Mouse (Mus musculus) C2C12 (cell line): ENCODE data around the gene Fap.

Source experiments
- CEBPB ChIP-seq: IDR thresholded peaks from one replicate; pipeline ENCODE4 v1.6.1; 2011; ENCODE audit warnings: low read depth, mild to moderate bottlenecking, control low read depth, moderate library complexity
- CTCF ChIP-seq: IDR thresholded peaks from one replicate; pipeline ENCODE4 v1.5.1; 2011; ENCODE audit not compliant: control insufficient read depth, insufficient read depth, insufficient read length
- USF1 ChIP-seq: IDR thresholded peaks from one replicate; pipeline ENCODE4 v1.6.1; 2011; ENCODE audit warnings: low read depth, mild to moderate bottlenecking, control low read depth, moderate library complexity

- TF ChIP-seq CTCF: no peak
- TF ChIP-seq USF1: no peak
- no peak for TF ChIP-seq CEBPB
Observed at GRCm38 (mm10) chr2:62549659-62550058, 24.2 kb downstream of the Fap start.
